Mouse (Mus musculus) ES-Bruce4 (cell line): Measurements from ENCODE around the gene Tmem239. TPM values are rescaled to one million over a fixed set of nuclear protein-coding genes. Genes with fewer than 3 reads are reported as not detected.
A peak's percentile ranks its signal among the peaks of the same experiment; 100 is the strongest.

ENCODE experiments used
- H3K27ac ChIP-seq: 2 replicates; pipeline ENCODE4 v1.5.1; 2012; ENCODE audit warnings: low read length, inconsistent platforms; ENCODE audit not compliant: insufficient read depth
- H3K27me3 ChIP-seq: 2 replicates; pipeline ENCODE4 v1.6.1; 2012; ENCODE audit warnings: mild to moderate bottlenecking, low read length, inconsistent platforms; ENCODE audit not compliant: control insufficient read depth, poor library complexity, insufficient read depth, severe bottlenecking
- H3K36me3 ChIP-seq: 2 replicates; pipeline ENCODE4 v1.6.1; 2012; ENCODE audit warnings: inconsistent platforms, mild to moderate bottlenecking, low read length, moderate library complexity; ENCODE audit not compliant: control insufficient read depth, poor library complexity, insufficient read depth, severe bottlenecking
- H3K4me1 ChIP-seq: one replicate; pipeline ENCODE4 v1.8.1; 2011; ENCODE audit warnings: low read length; ENCODE audit not compliant: control insufficient read depth, insufficient read depth
- H3K4me3 ChIP-seq: 2 replicates; pipeline ENCODE4 v1.5.1; 2011; ENCODE audit warnings: low read depth, mild to moderate bottlenecking, low read length
- H3K9ac ChIP-seq: 2 replicates; pipeline ENCODE4 v1.6.1; 2012; ENCODE audit warnings: low read depth, mild to moderate bottlenecking, inconsistent platforms; ENCODE audit not compliant: poor library complexity, severe bottlenecking
- H3K9me3 ChIP-seq: replicated peaks from 2 replicates; pipeline ENCODE4 v1.6.1; 2012; ENCODE audit warnings: mild to moderate bottlenecking, low read length, inconsistent platforms; ENCODE audit not compliant: control insufficient read depth, poor library complexity, insufficient read depth, severe bottlenecking
- CTCF ChIP-seq: IDR thresholded peaks from one replicate; pipeline ENCODE4 v1.8.1; 2011; ENCODE audit warnings: low read depth, low read length
- EP300 ChIP-seq: IDR thresholded peaks from 2 replicates; pipeline ENCODE4 v1.6.1; 2011; ENCODE audit warnings: low read depth, low read length; ENCODE audit not compliant: insufficient read depth
- POLR2A ChIP-seq: IDR thresholded peaks from one replicate; pipeline ENCODE4 v1.8.1; 2011; ENCODE audit warnings: low read length; ENCODE audit not compliant: insufficient read depth
- polyA plus RNA-seq: library from polyadenylated mRNA; stranded (reverse); fragments of >200 nt; gene quantifications from 2 replicates; pipeline ENCODE4 v1.2.4, GENCODE M21; 2011; ENCODE audit warnings: low read depth; ENCODE audit not compliant: missing spikeins, insufficient read depth, insufficient read length

The Tmem239 gene
- polyA plus RNA-seq, 1 experiment = not detected

GRCm38 (mm10) chr2:130395696-130396095, 10.6 kb upstream of the Tmem239 start:
- TF ChIP-seq CTCF (no peak), POLR2A (no peak), EP300 (no peak)

GRCm38 (mm10) chr2:130397186-130397985, 8.9 kb upstream of the Tmem239 start, which contains the start of gene Cpxm1:
Gene Cpxm1 (minus strand): TSS chr2:130397574.
- Histone ChIP-seq H3K4me1 (no peaks in the 10 kb centered on the region), H3K36me3 (no peaks in the 10 kb centered on the region), H3K27ac (no peak within 1 kb of the TSS), H3K27me3 (no peaks in the 10 kb centered on the region), H3K4me3 (peak within 1 kb of the TSS; percentile 52), H3K9me3 (peaks cover 11% of the 10 kb centered on the region), H3K9ac (peak within 1 kb of the TSS; percentile 20)
- TF ChIP-seq POLR2A = no peak
- no peak for TF ChIP-seq EP300
- no peak for TF ChIP-seq CTCF

More at GRCm38 (mm10) chr2:130395696-130396095, 10.6 kb upstream of the Tmem239 start:
- no peaks in the 10 kb centered on the region for H3K4me1 ChIP-seq
- peaks cover 11% of the 10 kb centered on the region for H3K9me3 ChIP-seq
- no peak overlapping the region for H3K9ac ChIP-seq
- no peaks in the 10 kb centered on the region for H3K36me3 ChIP-seq
- H3K27me3 ChIP-seq = no peaks in the 10 kb centered on the region
- no peak overlapping the region for H3K4me3 ChIP-seq
- no peak overlapping the region for H3K27ac ChIP-seq

GRCm38 (mm10) chr2:130398091-130398490, 8.2 kb upstream of the Tmem239 start:
- Histone ChIP-seq H3K4me1 (no peaks in the 10 kb centered on the region), H3K9ac (peak overlapping the region; percentile 20), H3K36me3 (no peaks in the 10 kb centered on the region), H3K27me3 (no peaks in the 10 kb centered on the region), H3K9me3 (peaks cover 11% of the 10 kb centered on the region), H3K27ac (no peak overlapping the region), H3K4me3 (no peak overlapping the region; the same call in 1 of the 2 replicates)
- TF ChIP-seq POLR2A (no peak), EP300 (no peak), CTCF (no peak)

DNA sequence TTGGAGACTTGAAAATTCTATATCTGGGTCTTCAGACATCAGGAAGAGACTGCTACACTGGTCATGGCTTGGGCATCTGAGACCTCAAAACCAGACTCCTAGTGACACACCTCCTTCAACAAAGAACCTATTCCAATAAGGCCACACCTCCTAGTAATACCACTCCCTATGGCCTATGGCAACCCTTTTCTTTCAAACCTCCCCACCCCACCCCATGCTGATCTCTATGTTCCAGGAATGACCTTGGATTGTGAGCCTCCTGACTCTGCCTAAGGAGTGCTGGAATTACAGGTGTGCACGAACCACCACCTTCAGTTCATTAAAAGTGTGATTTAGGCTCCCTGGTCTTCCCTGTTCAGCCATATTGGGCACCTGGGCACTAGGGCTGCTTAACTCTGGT, 6.2 kb upstream of the Tmem239 start:
- TF ChIP-seq CTCF = no peak
- TF ChIP-seq POLR2A = no peak
- no peak for TF ChIP-seq EP300
- Histone ChIP-seq H3K9me3 (peaks cover 11% of the 10 kb centered on the region), H3K4me3 (no peak overlapping the region)

GRCm38 (mm10) chr2:130401891-130402290, 4.4 kb upstream of the Tmem239 start:
- Histone ChIP-seq H3K4me1 (no peaks in the 10 kb centered on the region), H3K27ac (no peak overlapping the region), H3K4me3 (no peak overlapping the region), H3K36me3 (no peaks in the 10 kb centered on the region), H3K9ac (no peak overlapping the region), H3K9me3 (peaks cover 11% of the 10 kb centered on the region), H3K27me3 (no peaks in the 10 kb centered on the region)
- TF ChIP-seq CTCF = no peak

More for the DNA sequence above, 6.2 kb upstream of the Tmem239 start:
- Histone ChIP-seq H3K4me1 (no peaks in the 10 kb centered on the region), H3K27ac (no peak overlapping the region), H3K9ac (no peak overlapping the region), H3K36me3 (no peaks in the 10 kb centered on the region), H3K27me3 (no peaks in the 10 kb centered on the region)

- peaks cover under 1% of the 10 kb centered on the region; the same call in 1 of the 2 replicates for H3K9me3 ChIP-seq
- no peaks in the 10 kb centered on the region for H3K4me1 ChIP-seq
- H3K9ac ChIP-seq = no peak within 1 kb of the TSS
- H3K4me3 ChIP-seq = no peak within 1 kb of the TSS
- H3K27ac ChIP-seq = no peak within 1 kb of the TSS
- TF ChIP-seq CTCF = no peak
- TF ChIP-seq EP300 = no peak
- TF ChIP-seq POLR2A = no peak
- no peaks in the 10 kb centered on the region for H3K36me3 ChIP-seq
- H3K27me3 ChIP-seq = no peaks in the 10 kb centered on the region
These were observed 1.3 kb upstream of the Tmem239 start, which contains the start of the genes Gm28372 and 1700020A23Rik for GRCm38 (mm10) chr2:130404939-130405338. Gene Gm28372 (plus strand): TSS chr2:130405239. Gene 1700020A23Rik (plus strand): TSS chr2:130405259.
